Mouse (Mus musculus) hindbrain, postnatal 0 days (tissue): ENCODE data around the gene Mrpl49. TPM values are rescaled to one million over a fixed set of nuclear protein-coding genes. Genes with fewer than 3 reads are reported as not detected.
A peak's percentile ranks its signal among the peaks of the same experiment; 100 is the strongest.

Experiments
- ATAC-seq: fragments of 200-750 bp; cut with Nextera tagmentation; 2 replicates; pipeline ENCODE4 v1.8.0; 2017; ENCODE audit warnings: mild to moderate bottlenecking, moderate TSS enrichment, moderate library complexity
- DNase-seq: peaks from one replicate; pipeline ENCODE4 v3.0.0-alpha.2; 2015; ENCODE audit warnings: low spot score
- H3K27ac ChIP-seq: fragments of 300-500 bp; sonication (generic); 2 replicates; pipeline ENCODE4 v1.5.1; 2014; ENCODE audit warnings: mild to moderate bottlenecking
- H3K27me3 ChIP-seq: fragments of 300-500 bp; sonication (generic); 2 replicates; pipeline ENCODE4 v1.6.1; 2014; ENCODE audit warnings: low read length, mixed read lengths; ENCODE audit not compliant: insufficient read depth
- H3K36me3 ChIP-seq: fragments of 300-500 bp; sonication (generic); 2 replicates; pipeline ENCODE4 v1.6.1; 2014; ENCODE audit warnings: low read length, mixed read lengths; ENCODE audit not compliant: insufficient read depth
- H3K4me1 ChIP-seq: fragments of 300-500 bp; sonication (generic); 2 replicates; pipeline ENCODE4 v1.6.1; 2014; ENCODE audit warnings: antibody characterized with exemption, low read length, mixed read lengths; ENCODE audit not compliant: insufficient read depth
- H3K4me2 ChIP-seq: fragments of 300-500 bp; sonication (generic); 2 replicates; pipeline ENCODE4 v1.6.1; 2014; ENCODE audit warnings: low read depth, mild to moderate bottlenecking, low read length, moderate library complexity, mixed read lengths
- H3K4me3 ChIP-seq: fragments of 300-500 bp; sonication (generic); 2 replicates; pipeline ENCODE4 v1.5.1; 2014; ENCODE audit warnings: low read length
- H3K9ac ChIP-seq: fragments of 300-500 bp; sonication (generic); replicated peaks from 2 replicates; pipeline ENCODE4 v1.6.1; 2014; ENCODE audit warnings: mild to moderate bottlenecking, low read length, moderate library complexity, mixed read lengths
- H3K9me3 ChIP-seq: fragments of 300-500 bp; sonication (generic); 2 replicates; pipeline ENCODE4 v1.6.1; 2016; ENCODE audit warnings: low read length, mixed read lengths
- CTCF ChIP-seq: IDR thresholded peaks from 2 replicates; pipeline ENCODE4 v1.5.1; 2016; ENCODE audit warnings: antibody characterized with exemption, control low read depth, low read depth
- WGBS: fragments of 180-500 bp; shearing (Covaris S2); extraction: QIAGEN DNeasy Blood & Tissue Kit; methylation state at CpG from one replicate; pipeline ENCODE4 v1.1.7; 2014; 5-methylcytosine and 5-hydroxymethylcytosine counted together
- microRNA-seq, 2 experiments: library from miRNA; unstranded; fragments of <30 nt; microRNA quantifications; one replicate each; pipeline ENCODE4; 2016
- polyA plus RNA-seq: library from polyadenylated mRNA; unstranded; fragments of >200 nt; fragmentation: Nextera tagmentation; extraction: Ambion mirVana; gene quantifications from 2 replicates; pipeline ENCODE4 v1.2.1, GENCODE M21; 2015
- total RNA-seq: library from RNA; depleted of rRNA; stranded (reverse); fragments of >200 nt; gene quantifications from 2 replicates; pipeline ENCODE4 v1.2.3, GENCODE M21; 2014; rRNA removed

Gene Mrpl49
- total and polyA plus RNA-seq, 2 experiments from 2014 or later: 34.4 to 52.4 TPM

- 5% methylated on average over 16 of the region's 18 CpGs for WGBS
- Histone ChIP-seq H3K4me1 (peaks cover 4% of the 10 kb centered on the region; the same call in 1 of the 2 replicates), H3K36me3 (no peaks in the 10 kb centered on the region), H3K4me3 (peak overlapping the region; percentile 50), H3K9me3 (no peaks in the 10 kb centered on the region), H3K4me2 (peak overlapping the region; percentile 95), H3K27ac (peak overlapping the region; percentile 32; the same call in 1 of the 2 replicates), H3K9ac (peak overlapping the region; percentile 59), H3K27me3 (no peaks in the 10 kb centered on the region; the same call in 1 of the 2 replicates)
- ATAC-seq (peak; percentile 57), DNase-seq (peak; percentile 19)
- no peak for TF ChIP-seq CTCF
Measured at GRCm38 (mm10) chr19:6014991-6015510, 42.5 kb downstream of the Mrpl49 start.

DNA sequence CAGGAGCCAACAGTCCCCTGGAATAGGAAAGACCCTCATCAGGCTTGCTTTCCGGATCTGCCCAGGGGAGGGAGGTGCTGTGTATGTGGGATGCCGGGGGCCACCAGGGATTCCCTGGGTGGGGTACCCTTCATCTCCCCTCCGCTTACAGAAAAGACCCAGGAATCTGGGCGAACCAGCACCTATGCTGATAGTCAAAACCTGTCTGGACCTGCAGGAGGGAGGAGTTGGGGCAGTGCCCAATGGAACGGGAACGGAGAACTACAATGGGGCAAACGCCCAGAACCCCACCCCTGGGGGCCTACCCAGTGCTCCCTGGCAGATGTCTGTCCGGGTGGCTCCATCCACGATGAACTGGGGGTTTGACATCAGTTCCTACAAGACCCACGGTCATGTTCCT lies 43.9 kb downstream of the Mrpl49 start:
- 86% methylated on average over 10 of the region's 10 CpGs for WGBS
- Histone ChIP-seq H3K4me3 (no peak overlapping the region), H3K9me3 (no peaks in the 10 kb centered on the region), H3K27me3 (no peaks in the 10 kb centered on the region; the same call in 1 of the 2 replicates), H3K36me3 (no peaks in the 10 kb centered on the region), H3K9ac (no peak overlapping the region), H3K4me1 (peaks cover 4% of the 10 kb centered on the region; the same call in 1 of the 2 replicates), H3K27ac (no peak overlapping the region), H3K4me2 (no peak overlapping the region)
- ATAC-seq (no peak), DNase-seq (no peak)
- TF ChIP-seq CTCF: no peak

DNA sequence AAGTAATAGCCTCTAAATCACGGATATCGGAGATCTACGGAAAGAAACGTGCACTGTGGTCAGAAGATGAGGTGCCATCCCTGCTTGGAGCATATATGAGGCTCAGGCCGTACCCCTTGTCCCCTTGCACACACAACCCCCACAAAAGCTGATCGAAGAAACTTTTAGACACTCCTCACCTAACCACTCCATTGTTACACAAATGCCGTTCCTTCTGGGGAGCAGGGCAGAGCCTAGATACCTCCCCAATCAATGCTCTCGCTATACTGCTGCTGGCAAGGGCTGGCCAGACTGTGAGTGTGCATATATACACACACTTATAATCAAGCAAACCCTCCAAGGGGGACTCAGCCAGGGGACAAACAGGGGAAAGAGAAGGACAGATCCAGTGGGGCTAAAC lies 48.4 kb downstream of the Mrpl49 start:
- Histone ChIP-seq H3K9me3 (no peaks in the 10 kb centered on the region), H3K9ac (no peak overlapping the region), H3K4me1 (no peaks in the 10 kb centered on the region), H3K4me3 (no peak overlapping the region), H3K27me3 (no peaks in the 10 kb centered on the region), H3K36me3 (no peaks in the 10 kb centered on the region), H3K4me2 (no peak overlapping the region), H3K27ac (no peak overlapping the region)
- no peak for ATAC-seq
- TF ChIP-seq CTCF: no peak
- WGBS: 71% methylated on average over 8 of the region's 8 CpGs
- no peak for DNase-seq

DNA sequence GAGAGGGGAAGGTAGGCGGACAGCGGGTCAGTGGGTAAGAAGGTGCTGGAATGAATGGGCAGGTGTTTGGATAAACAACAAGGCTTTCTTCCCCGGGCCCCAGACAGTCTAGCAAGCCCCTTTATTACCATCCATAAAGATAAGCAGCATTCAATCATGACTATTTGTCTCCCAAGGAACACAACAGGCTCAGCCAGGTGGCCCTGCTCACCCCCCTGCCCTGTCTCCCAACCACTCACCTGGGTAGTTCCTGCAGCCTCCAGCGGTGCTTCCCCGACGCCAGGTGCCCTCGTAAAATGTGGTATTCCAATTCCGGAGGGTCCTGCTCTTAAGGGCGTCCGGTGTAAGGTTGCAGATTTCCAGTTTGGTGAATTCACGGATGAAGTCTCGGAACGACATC lies 50.6 kb downstream of the Mrpl49 start:
- no peak overlapping the region for H3K27ac ChIP-seq
- DNase-seq (no peak), ATAC-seq (no peak)
- no peak overlapping the region for H3K4me2 ChIP-seq
- no peak overlapping the region for H3K9ac ChIP-seq
- H3K4me3 ChIP-seq: no peak overlapping the region
- no peak for TF ChIP-seq CTCF
- no peaks in the 10 kb centered on the region for H3K36me3 ChIP-seq
- WGBS: 95% methylated on average over 13 of the region's 13 CpGs
- H3K4me1 ChIP-seq: no peaks in the 10 kb centered on the region
- no peaks in the 10 kb centered on the region for H3K9me3 ChIP-seq
- H3K27me3 ChIP-seq: no peaks in the 10 kb centered on the region

GRCm38 (mm10) chr19:6005541-6005940 lies 52.0 kb downstream of the Mrpl49 start:
- no peak for DNase-seq

More at GRCm38 (mm10) chr19:6005541-6005940, 52.0 kb downstream of the Mrpl49 start:
- H3K4me2 ChIP-seq: no peak overlapping the region
- no peaks in the 10 kb centered on the region for H3K36me3 ChIP-seq
- H3K27ac ChIP-seq: no peak overlapping the region
- no peaks in the 10 kb centered on the region for H3K27me3 ChIP-seq
- 61% methylated on average over 11 of the region's 11 CpGs for WGBS
- H3K4me1 ChIP-seq: no peaks in the 10 kb centered on the region
- H3K4me3 ChIP-seq: no peak overlapping the region
- TF ChIP-seq CTCF: no peak
- no peaks in the 10 kb centered on the region for H3K9me3 ChIP-seq
- ATAC-seq: no peak
- H3K9ac ChIP-seq: no peak overlapping the region

Small RNA genes within 50 kb of the gene (microRNA-seq; reads per million reads assigned to microRNA genes)
- 1.2 to 2.5 reads per million in 2 experiments for gene Mir6988

Other genes with a start within 250 kb of the Mrpl49 start
- 19.8 and 43.2 TPM in 2 replicates for gene Frmd8, start 182.5 kb downstream of the Mrpl49 start, total RNA-seq
- gene Frmd8, start 182.5 kb downstream of the Mrpl49 start, polyA plus RNA-seq: 12.5 and 13.7 TPM in 2 replicates
- 2.1 and 6.0 TPM in 2 replicates for gene Slc25a45, start 180.0 kb downstream of the Mrpl49 start, total RNA-seq
- gene Slc25a45, start 180.0 kb downstream of the Mrpl49 start, polyA plus RNA-seq: 1.8 and 2.8 TPM in 2 replicates
- 7.5 and 10.1 TPM in 2 replicates for gene Tigd3, start 163.6 kb downstream of the Mrpl49 start, total RNA-seq
- 7.1 and 7.5 TPM in 2 replicates for gene Tigd3, start 163.6 kb downstream of the Mrpl49 start, polyA plus RNA-seq
- 61.7 and 77.4 TPM in 2 replicates for gene Dpf2, start 144.8 kb downstream of the Mrpl49 start, total RNA-seq
- 69.5 and 70.2 TPM in 2 replicates for gene Dpf2, start 144.8 kb downstream of the Mrpl49 start, polyA plus RNA-seq
- gene Cdc42ep2, start 133.0 kb downstream of the Mrpl49 start, total RNA-seq: 22.0 and 28.0 TPM in 2 replicates
- 17.4 and 18.0 TPM in 2 replicates for gene Cdc42ep2, start 133.0 kb downstream of the Mrpl49 start, polyA plus RNA-seq
- gene Pola2, start 93.6 kb downstream of the Mrpl49 start, total RNA-seq: 23.4 and 28.9 TPM in 2 replicates
- 19.5 and 21.5 TPM in 2 replicates for gene Pola2, start 93.6 kb downstream of the Mrpl49 start, polyA plus RNA-seq
- gene Slc22a20, start 71.6 kb downstream of the Mrpl49 start, total RNA-seq: not detected in 2 replicates
- not detected in 2 replicates for gene Slc22a20, start 71.6 kb downstream of the Mrpl49 start, polyA plus RNA-seq
- 13.6 and 15.7 TPM in 2 replicates for gene Capn1, start 41.9 kb downstream of the Mrpl49 start, total RNA-seq
- gene Capn1, start 41.9 kb downstream of the Mrpl49 start, polyA plus RNA-seq: 4.6 and 4.8 TPM in 2 replicates
- gene Syvn1, start 11.2 kb downstream of the Mrpl49 start, total RNA-seq: 27.6 and 34.1 TPM in 2 replicates
- 26.8 and 29.8 TPM in 2 replicates for gene Syvn1, start 11.2 kb downstream of the Mrpl49 start, polyA plus RNA-seq
- 558 and 787 TPM in 2 replicates for gene Fau, start 59 bp upstream of the Mrpl49 start, total RNA-seq
- gene Fau, start 59 bp upstream of the Mrpl49 start, polyA plus RNA-seq: 668 TPM in 2 replicates
- gene Znhit2, start 3.4 kb upstream of the Mrpl49 start, total RNA-seq: 76.0 and 97.3 TPM in 2 replicates
- gene Znhit2, start 3.4 kb upstream of the Mrpl49 start, polyA plus RNA-seq: 43.2 and 46.3 TPM in 2 replicates
- gene Tm7sf2, start 10.6 kb upstream of the Mrpl49 start, total RNA-seq: 122 and 123 TPM in 2 replicates
- gene Tm7sf2, start 10.6 kb upstream of the Mrpl49 start, polyA plus RNA-seq: 57.7 and 64.2 TPM in 2 replicates
- 100.0 and 102 TPM in 2 replicates for gene Vps51, start 19.4 kb upstream of the Mrpl49 start, total RNA-seq
- gene Vps51, start 19.4 kb upstream of the Mrpl49 start, polyA plus RNA-seq: 91.2 and 92.2 TPM in 2 replicates
- not detected in 2 replicates for gene Tmem262, start 22.2 kb upstream of the Mrpl49 start, total RNA-seq
- gene Tmem262, start 22.2 kb upstream of the Mrpl49 start, polyA plus RNA-seq: not detected in 2 replicates
- gene Gm28374, start 24.5 kb upstream of the Mrpl49 start, total RNA-seq: 0.37 and 0.86 TPM in 2 replicates
- gene Gm28374, start 24.5 kb upstream of the Mrpl49 start, polyA plus RNA-seq: 0.24 and 1.1 TPM in 2 replicates
- gene Zfpl1, start 27.2 kb upstream of the Mrpl49 start, total RNA-seq: 76.9 and 88.2 TPM in 2 replicates
- gene Zfpl1, start 27.2 kb upstream of the Mrpl49 start, polyA plus RNA-seq: 83.9 and 88.2 TPM in 2 replicates
- gene Cdca5, start 27.2 kb upstream of the Mrpl49 start, total RNA-seq: 6.3 and 7.4 TPM in 2 replicates
- gene Cdca5, start 27.2 kb upstream of the Mrpl49 start, polyA plus RNA-seq: 6.1 and 7.4 TPM in 2 replicates
- not detected in 2 replicates for gene AC131692.1, start 36.6 kb upstream of the Mrpl49 start, total RNA-seq
- gene AC131692.1, start 36.6 kb upstream of the Mrpl49 start, polyA plus RNA-seq: not detected in 2 replicates
- 0.40 and 0.89 TPM in 2 replicates for gene Naaladl1, start 48.0 kb upstream of the Mrpl49 start, total RNA-seq
- gene Naaladl1, start 48.0 kb upstream of the Mrpl49 start, polyA plus RNA-seq: 0.36 and 0.43 TPM in 2 replicates
- 91.0 and 91.5 TPM in 2 replicates for gene Sac3d1, start 60.9 kb upstream of the Mrpl49 start, total RNA-seq
- gene Sac3d1, start 60.9 kb upstream of the Mrpl49 start, polyA plus RNA-seq: 50.5 and 51.9 TPM in 2 replicates
- 71.4 and 84.4 TPM in 2 replicates for gene Snx15, start 70.5 kb upstream of the Mrpl49 start, total RNA-seq
- gene Snx15, start 70.5 kb upstream of the Mrpl49 start, polyA plus RNA-seq: 60.9 and 62.7 TPM in 2 replicates
- not detected in 2 replicates for gene Batf2, start 83.2 kb upstream of the Mrpl49 start, total RNA-seq
- gene Batf2, start 83.2 kb upstream of the Mrpl49 start, polyA plus RNA-seq: 0.21 and 0.23 TPM in 2 replicates
- gene Arl2, start 83.8 kb upstream of the Mrpl49 start, total RNA-seq: 112 and 123 TPM in 2 replicates
- 151 and 155 TPM in 2 replicates for gene Arl2, start 83.8 kb upstream of the Mrpl49 start, polyA plus RNA-seq
- gene Majin, start 126.6 kb upstream of the Mrpl49 start, total RNA-seq: not detected in 2 replicates
- 0.24 TPM in 1 of 2 replicates, not detected in the other for gene Majin, start 126.6 kb upstream of the Mrpl49 start, polyA plus RNA-seq
- gene Gpha2, start 168.6 kb upstream of the Mrpl49 start, total RNA-seq: not detected in 2 replicates
- 0.39 and 0.60 TPM in 2 replicates for gene Gpha2, start 168.6 kb upstream of the Mrpl49 start, polyA plus RNA-seq
- 272 and 321 TPM in 2 replicates for gene Ppp2r5b, start 178.1 kb upstream of the Mrpl49 start, total RNA-seq
- gene Ppp2r5b, start 178.1 kb upstream of the Mrpl49 start, polyA plus RNA-seq: 149 and 160 TPM in 2 replicates
- gene Atg2a, start 183.9 kb upstream of the Mrpl49 start, total RNA-seq: 38.7 and 43.4 TPM in 2 replicates
- 7.6 and 8.9 TPM in 2 replicates for gene Atg2a, start 183.9 kb upstream of the Mrpl49 start, polyA plus RNA-seq
- 127 and 135 TPM in 2 replicates for gene Ehd1, start 218.9 kb upstream of the Mrpl49 start, total RNA-seq
- gene Ehd1, start 218.9 kb upstream of the Mrpl49 start, polyA plus RNA-seq: 76.5 and 77.5 TPM in 2 replicates
- 3.1 and 6.0 TPM in 2 replicates for gene Cdc42bpg, start 248.7 kb upstream of the Mrpl49 start, total RNA-seq
- 0.29 and 0.33 TPM in 2 replicates for gene Cdc42bpg, start 248.7 kb upstream of the Mrpl49 start, polyA plus RNA-seq